Mouse (Mus musculus): ENCODE results near the gene Gsg1l2. TPM values are rescaled to one million over a fixed set of nuclear protein-coding genes. Genes with fewer than 3 reads are reported as not detected.

Gene Gsg1l2
- not detected for polyA plus RNA-seq (2017; shearing (Covaris generic))

GRCm38 (mm10) chr11:67774379-67774778 lies at the start of gene Gsg1l2:
Gene Gsg1l2, plus strand, starts transcription at chr11:67774608.

GRCm38 (mm10) chr11:67771053-67771452 lies 3.4 kb upstream of the Gsg1l2 start, which contains the start of gene Glp2r:
Gene Glp2r, minus strand, starts transcription at chr11:67771153.

GRCm38 (mm10) chr11:67797931-67798330 lies 23.5 kb downstream of the Gsg1l2 start, which contains the start of gene Dhrs7c:
Gene Dhrs7c, plus strand, starts transcription at chr11:67798187.

Other genes starting within 250 kb of the Gsg1l2 start
- not detected for gene Rcvrn, start 79.3 kb upstream of the Gsg1l2 start, polyA plus RNA-seq (2017; shearing (Covaris generic))
- gene Glp2r, start 3.5 kb upstream of the Gsg1l2 start, polyA plus RNA-seq (2017; shearing (Covaris generic)) = not detected
- gene Dhrs7c, start 23.6 kb downstream of the Gsg1l2 start, polyA plus RNA-seq (2017; shearing (Covaris generic)) = not detected
- not detected for gene Usp43, start 147.5 kb downstream of the Gsg1l2 start, polyA plus RNA-seq (2017; shearing (Covaris generic))
- not detected for gene Cfap52, start 191.0 kb downstream of the Gsg1l2 start, polyA plus RNA-seq (2017; shearing (Covaris generic))
- 89.0 TPM for gene Stx8, start 191.6 kb downstream of the Gsg1l2 start, polyA plus RNA-seq (2017; shearing (Covaris generic))